Mouse (Mus musculus): Measurements from ENCODE around the gene Mroh8.
A peak's percentile ranks its signal among the peaks of the same experiment; 100 is the strongest.

DNA sequence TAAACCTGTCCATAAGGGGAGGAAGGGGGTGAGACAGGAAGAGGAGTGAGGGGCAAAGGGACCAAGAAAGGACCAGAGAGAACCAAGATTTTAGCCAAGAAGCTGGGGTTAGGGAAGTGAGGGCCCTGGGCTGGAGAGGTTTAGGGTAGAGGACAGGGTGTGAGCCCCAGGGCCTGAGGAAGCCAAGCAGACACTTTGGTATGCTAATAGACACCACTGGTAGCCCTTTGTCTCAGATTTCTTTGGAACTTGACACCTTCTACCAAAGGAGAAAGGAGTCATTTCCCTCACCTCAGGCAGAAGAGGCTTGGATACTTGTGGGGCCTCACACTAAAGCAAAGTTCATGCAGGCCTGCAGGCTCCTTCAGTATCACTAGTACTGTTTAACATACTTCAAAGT lies 31.2 kb downstream of the Mroh8 start:
- TF ChIP-seq CTCF (conservative IDR thresholded peaks at IDR 0.05; ENCODE audit: low read length), result no peak
- no peak; the same call in 1 of the 2 replicates for TF ChIP-seq POU5F1 (IDR thresholded peaks at IDR 0.05; ENCODE audit: borderline replicate concordance, low read length)
- peak; percentile 52; the same call in 1 of the 2 replicates for TF ChIP-seq NANOG (IDR thresholded peaks at IDR 0.05; ENCODE audit: borderline replicate concordance, low read length)

All from E14TG2a.4 (cell line).